Mouse (Mus musculus) midbrain, embryonic 11.5 days (tissue): ENCODE data around the gene Klhl23. TPM values are rescaled to one million over a fixed set of nuclear protein-coding genes. Genes with fewer than 3 reads are reported as not detected.

Experiments used
- ATAC-seq: fragments of 200-750 bp; cut with Nextera tagmentation; 2 replicates; pipeline ENCODE4 v1.8.0; 2017; ENCODE audit warnings: moderate TSS enrichment, moderate library complexity; ENCODE audit not compliant: low FRiP score
- DNase-seq: peaks from one replicate; pipeline ENCODE4 v3.0.0; 2015; ENCODE audit warnings: low spot score; ENCODE audit errors: missing footprints
- H3K27ac ChIP-seq: fragments of 300-500 bp; sonication (generic); 2 replicates; pipeline ENCODE4 v1.5.1; 2014; ENCODE audit warnings: low read depth, low read length
- H3K27me3 ChIP-seq: fragments of 300-500 bp; sonication (generic); 2 replicates; pipeline ENCODE4 v1.6.1; 2014; ENCODE audit warnings: mild to moderate bottlenecking, low read length, moderate library complexity, mixed read lengths; ENCODE audit not compliant: control insufficient read depth, insufficient read depth
- H3K36me3 ChIP-seq: fragments of 300-500 bp; sonication (generic); 2 replicates; pipeline ENCODE4 v1.6.1; 2014; ENCODE audit warnings: mild to moderate bottlenecking, low read length, moderate library complexity, mixed read lengths; ENCODE audit not compliant: control insufficient read depth, insufficient read depth
- H3K4me1 ChIP-seq: fragments of 300-500 bp; sonication (generic); 2 replicates; pipeline ENCODE4 v1.6.1; 2014; ENCODE audit warnings: low read length; ENCODE audit not compliant: control insufficient read depth, insufficient read depth
- H3K4me2 ChIP-seq: fragments of 300-500 bp; sonication (generic); 2 replicates; pipeline ENCODE4 v1.6.1; 2014; ENCODE audit warnings: mild to moderate bottlenecking, moderate library complexity
- H3K4me3 ChIP-seq: fragments of 300-500 bp; sonication (generic); 2 replicates; pipeline ENCODE4 v1.5.1; 2014; ENCODE audit warnings: low read depth, low read length
- H3K9ac ChIP-seq: fragments of 300-500 bp; sonication (generic); 2 replicates; pipeline ENCODE4 v1.6.1; 2014; ENCODE audit warnings: low read length
- H3K9me3 ChIP-seq: fragments of 300-500 bp; sonication (generic); 2 replicates; pipeline ENCODE4 v1.6.1; 2016; ENCODE audit warnings: low read length; ENCODE audit not compliant: control insufficient read depth
- WGBS: fragments of 180-500 bp; shearing (Covaris S2); extraction: QIAGEN DNeasy Blood & Tissue Kit; methylation state at CpG from one replicate; pipeline ENCODE4 v1.1.7; 2014; 5-methylcytosine and 5-hydroxymethylcytosine counted together
- polyA plus RNA-seq: library from polyadenylated mRNA; unstranded; fragments of >200 nt; fragmentation: Nextera tagmentation; extraction: Ambion mirVana; gene quantifications from 2 replicates; pipeline ENCODE4 v1.2.1, GENCODE M21; 2014

The Klhl23 gene
- 35.0 and 38.2 TPM in 2 replicates for polyA plus RNA-seq

DNA sequence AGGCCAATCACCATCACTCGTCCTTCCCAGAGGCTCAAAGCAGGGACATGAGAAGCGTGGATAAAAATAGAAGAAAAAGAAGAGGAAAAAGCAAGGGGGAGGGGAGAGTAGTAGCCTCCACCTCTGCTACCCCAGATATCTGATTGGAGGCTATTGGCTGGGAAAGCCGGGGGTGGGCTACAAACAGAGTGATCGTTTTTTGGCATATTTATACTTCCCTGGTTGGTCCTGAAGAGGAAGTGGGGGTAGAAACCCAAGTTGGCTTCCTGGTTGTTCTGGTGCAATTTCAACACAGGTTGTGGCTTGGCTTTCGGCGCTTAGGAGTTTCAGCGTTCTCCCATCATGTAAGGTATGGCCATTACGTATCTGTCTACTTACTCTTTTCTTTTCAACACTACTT is at the start of gene Klhl23:
TSS of gene Klhl23 (plus strand) at position 234 of the 400 bp plus-strand sequence.
- no peaks in the 10 kb centered on the region for H3K27me3 ChIP-seq
- peak within 1 kb of the TSS; percentile 97 for H3K9ac ChIP-seq
- no peaks in the 10 kb centered on the region for H3K9me3 ChIP-seq
- peak within 1 kb of the TSS; percentile 92 for H3K4me2 ChIP-seq
- ATAC-seq: no peak
- no peaks in the 10 kb centered on the region for H3K36me3 ChIP-seq
- peak within 1 kb of the TSS; percentile 79 for H3K4me3 ChIP-seq
- WGBS: 32% methylated on average over 8 of the region's 8 CpGs
- peaks cover 15% of the 10 kb centered on the region for H3K4me1 ChIP-seq
- H3K27ac ChIP-seq: peak within 1 kb of the TSS; percentile 87
- no peak for DNase-seq

DNA sequence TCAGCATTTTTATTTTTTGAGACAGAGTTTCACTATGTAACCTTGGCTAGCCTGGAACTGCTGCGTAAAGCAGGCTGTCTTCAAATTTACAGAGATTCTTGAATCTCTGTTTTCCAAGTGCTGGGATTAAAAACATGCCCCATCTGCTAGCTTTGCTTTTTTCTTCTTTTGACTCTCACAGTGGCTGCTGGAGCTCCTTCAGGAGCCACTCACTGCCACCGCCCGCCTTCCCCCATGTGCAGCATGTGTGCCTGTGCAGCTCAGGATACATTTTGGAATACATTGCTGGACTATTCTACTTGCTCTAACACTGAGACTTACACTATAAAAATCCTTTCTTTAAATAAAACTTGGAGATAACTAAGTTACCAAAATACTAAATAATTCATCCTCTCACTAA is 48.4 kb upstream of the Klhl23 start:
- no peak for ATAC-seq
- Histone ChIP-seq H3K27me3 (no peaks in the 10 kb centered on the region), H3K4me2 (no peak overlapping the region), H3K4me1 (no peaks in the 10 kb centered on the region), H3K27ac (no peak overlapping the region), H3K36me3 (peaks cover 2% of the 10 kb centered on the region; the same call in 1 of the 2 replicates), H3K9me3 (no peaks in the 10 kb centered on the region), H3K4me3 (no peak overlapping the region), H3K9ac (no peak overlapping the region)
- 99% methylated on average over 3 of the region's 3 CpGs for WGBS
- no peak for DNase-seq

DNA sequence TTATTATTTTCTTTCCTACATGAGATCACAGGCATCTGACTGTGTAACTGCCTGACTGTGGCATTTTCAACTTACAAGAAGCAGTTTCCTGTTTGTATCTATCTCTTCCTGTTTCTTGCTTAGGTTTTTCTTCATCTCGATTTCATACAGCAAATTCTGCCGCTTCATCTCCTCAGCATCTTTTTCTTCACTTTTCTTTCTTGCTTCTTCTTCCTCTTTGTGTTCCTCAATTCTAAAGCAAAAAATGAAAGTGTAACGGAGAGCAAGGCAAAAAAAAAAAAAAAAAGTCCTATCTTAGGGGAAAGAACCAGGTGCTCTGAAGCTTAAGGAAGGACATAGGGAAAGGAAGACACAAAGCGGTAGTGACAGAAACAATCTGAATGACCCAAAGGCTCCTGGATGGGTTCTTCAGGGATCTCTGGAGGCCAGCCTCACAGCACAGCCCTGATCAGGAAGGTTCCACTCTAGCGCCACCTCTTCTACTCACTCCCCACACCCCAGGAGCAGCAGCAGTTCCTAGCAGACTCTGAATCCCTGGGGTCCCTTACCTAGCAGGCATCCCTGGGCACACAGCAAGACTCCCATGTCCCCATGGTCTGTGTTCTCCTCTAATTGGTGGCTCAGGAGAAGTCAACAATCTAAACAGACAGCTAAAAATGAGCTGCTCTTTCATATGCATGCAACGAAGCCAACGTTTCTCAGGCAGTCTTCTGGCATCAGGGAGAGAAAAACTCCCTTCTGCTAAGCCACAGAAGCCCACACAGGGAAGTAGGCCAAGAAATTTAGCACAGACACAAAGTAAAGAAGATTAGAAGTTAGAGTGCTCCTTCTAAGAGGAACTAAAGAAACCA is 43.5 kb upstream of the Klhl23 start:
- Histone ChIP-seq H3K4me3 (no peak overlapping the region), H3K9me3 (no peaks in the 10 kb centered on the region), H3K36me3 (peaks cover 2% of the 10 kb centered on the region; the same call in 1 of the 2 replicates), H3K4me1 (no peaks in the 10 kb centered on the region), H3K27me3 (no peaks in the 10 kb centered on the region), H3K4me2 (no peak overlapping the region), H3K27ac (no peak overlapping the region), H3K9ac (no peak overlapping the region)
- DNase-seq: no peak
- no peak for ATAC-seq
- 73% methylated on average over 7 of the region's 7 CpGs for WGBS

DNA sequence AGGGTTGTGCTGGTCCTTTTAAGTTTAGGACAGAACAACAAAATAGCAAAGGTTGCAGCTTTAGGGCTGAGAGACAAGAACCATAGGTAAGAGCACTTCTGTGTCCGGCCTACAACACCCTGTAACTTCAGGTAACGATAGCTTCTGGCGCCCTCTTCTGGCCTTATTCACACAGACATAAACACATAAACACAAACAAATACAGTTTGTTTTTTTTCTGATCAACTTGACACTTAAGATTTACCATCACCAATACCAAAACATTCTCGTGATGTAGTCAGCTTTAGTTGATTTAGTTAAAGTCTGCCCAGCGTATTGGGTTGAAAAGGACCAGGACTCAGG is 42.9 kb upstream of the Klhl23 start:
- no peak for DNase-seq
- WGBS: 56% methylated on average over 5 of the region's 5 CpGs
- no peaks in the 10 kb centered on the region for H3K9me3 ChIP-seq

DNA sequence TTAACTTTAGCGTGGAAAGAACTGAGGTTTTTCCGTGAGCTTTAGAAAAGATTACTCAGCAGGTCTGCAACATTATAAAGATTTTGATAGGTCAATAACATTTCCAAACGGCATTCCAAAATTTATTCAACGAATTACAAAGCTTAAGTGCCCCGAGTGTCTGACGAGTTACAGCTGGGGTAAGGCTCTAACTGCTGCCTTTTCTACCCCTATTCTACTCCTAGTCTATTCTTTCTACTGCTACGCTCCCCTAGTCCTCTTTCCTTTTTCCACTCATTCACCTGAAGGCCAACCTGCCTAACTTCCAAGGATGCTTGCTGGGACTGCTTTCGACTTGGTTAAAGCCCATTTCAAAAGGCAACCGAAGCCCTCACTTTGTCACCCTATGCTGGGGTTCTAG is 32.8 kb upstream of the Klhl23 start:
- H3K4me3 ChIP-seq: peak overlapping the region; percentile 54
- H3K27ac ChIP-seq: peak overlapping the region; percentile 35; the same call in 1 of the 2 replicates
- ATAC-seq (peak; percentile 38), DNase-seq (no peak)
- 0 out of 2 replicates have a peak, but pooled peaks cover 2% of the 10 kb centered on the region for H3K36me3 ChIP-seq
- no peaks in the 10 kb centered on the region for H3K27me3 ChIP-seq
- H3K9me3 ChIP-seq: no peaks in the 10 kb centered on the region
- H3K4me2 ChIP-seq: peak overlapping the region; percentile 87
- H3K9ac ChIP-seq: peak overlapping the region; percentile 66
- WGBS: 32% methylated on average over 9 of the region's 9 CpGs
- H3K4me1 ChIP-seq: no peaks in the 10 kb centered on the region

More for the DNA sequence above, 42.9 kb upstream of the Klhl23 start:
- Histone ChIP-seq H3K36me3 (peaks cover 2% of the 10 kb centered on the region; the same call in 1 of the 2 replicates), H3K27ac (no peak overlapping the region), H3K4me1 (no peaks in the 10 kb centered on the region), H3K27me3 (no peaks in the 10 kb centered on the region), H3K9ac (no peak overlapping the region), H3K4me2 (no peak overlapping the region), H3K4me3 (no peak overlapping the region)
- no peak for ATAC-seq

DNA sequence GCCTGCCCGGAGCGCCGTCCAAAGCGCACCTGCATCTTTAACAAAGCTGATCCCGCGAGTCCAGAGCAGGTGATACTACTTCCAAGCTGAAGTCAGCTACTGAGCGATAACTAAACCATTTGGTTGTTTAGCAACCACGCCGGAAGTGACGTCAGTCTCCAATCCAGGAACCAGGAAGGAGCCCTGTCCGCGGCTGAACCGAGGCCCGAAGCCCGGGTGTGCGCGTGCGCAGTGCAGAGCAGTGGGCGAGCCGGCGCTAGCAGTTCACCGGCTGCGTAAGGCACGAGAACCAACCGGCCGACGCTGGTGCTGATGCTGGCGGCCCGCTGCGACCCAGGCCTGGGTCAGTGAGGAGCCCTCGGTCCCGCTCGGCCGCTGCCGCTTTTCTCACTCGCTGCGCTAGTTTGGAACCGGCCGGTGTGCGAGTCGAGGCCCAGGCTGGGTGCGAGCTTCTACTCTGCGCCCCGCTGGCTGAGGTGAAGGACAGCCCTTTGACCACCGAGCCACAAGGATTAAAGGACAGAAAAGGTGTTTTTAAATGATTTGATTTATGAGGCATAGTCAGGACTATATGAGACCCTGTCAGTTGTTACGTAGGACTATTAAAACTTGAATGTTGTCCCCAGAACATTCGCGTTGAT is 32.2 kb upstream of the Klhl23 start, which contains the start of the genes Ccdc173 and Phospho2:
TSS of gene Ccdc173 (minus strand) at position 147 of the 641 bp plus-strand sequence.
TSS of gene Phospho2 (plus strand) at position 195 of the 641 bp plus-strand sequence.
- no peaks in the 10 kb centered on the region for H3K9me3 ChIP-seq
- ATAC-seq (peak; percentile 96), DNase-seq (peak; percentile 100)
- H3K27ac ChIP-seq: peak within 1 kb of the TSS; percentile 57
- peaks cover 2% of the 10 kb centered on the region; the same call in 1 of the 2 replicates for H3K36me3 ChIP-seq
- 2% methylated on average over 48 of the region's 48 CpGs for WGBS
- H3K4me1 ChIP-seq: no peaks in the 10 kb centered on the region
- no peaks in the 10 kb centered on the region for H3K27me3 ChIP-seq
- H3K9ac ChIP-seq: peak within 1 kb of the TSS; percentile 66
- peak within 1 kb of the TSS; percentile 87 for H3K4me2 ChIP-seq
- peak within 1 kb of the TSS; percentile 54 for H3K4me3 ChIP-seq

DNA sequence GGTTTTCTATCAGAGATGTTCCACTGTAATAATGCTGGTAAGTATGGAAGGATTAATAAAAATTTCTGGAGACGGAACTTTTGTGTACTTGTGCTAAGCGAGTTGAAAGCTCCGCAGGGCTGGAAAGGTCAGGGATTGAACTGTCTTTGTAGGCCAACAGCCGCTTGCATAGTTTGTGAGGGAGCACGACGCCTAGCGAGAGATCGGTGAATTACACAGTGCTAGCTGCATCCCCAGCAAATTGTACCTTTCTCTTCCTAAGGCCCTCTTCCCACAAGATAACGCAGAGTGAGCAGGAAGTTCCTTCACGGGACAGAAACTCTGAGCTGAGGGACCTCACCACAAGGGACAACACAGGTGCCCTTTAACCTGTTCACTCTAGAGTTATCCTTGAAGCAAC is 31.5 kb upstream of the Klhl23 start:
- H3K9ac ChIP-seq: no peak overlapping the region
- peak; percentile 59 for ATAC-seq
- no peaks in the 10 kb centered on the region for H3K4me1 ChIP-seq
- no peak overlapping the region for H3K27ac ChIP-seq
- peak; percentile 99 for DNase-seq
- no peaks in the 10 kb centered on the region for H3K9me3 ChIP-seq
- peak overlapping the region; percentile 54 for H3K4me3 ChIP-seq
- H3K27me3 ChIP-seq: no peaks in the 10 kb centered on the region
- H3K4me2 ChIP-seq: peak overlapping the region; percentile 87
- peaks cover 2% of the 10 kb centered on the region; the same call in 1 of the 2 replicates for H3K36me3 ChIP-seq
- WGBS: 2% methylated on average over 10 of the region's 10 CpGs

DNA sequence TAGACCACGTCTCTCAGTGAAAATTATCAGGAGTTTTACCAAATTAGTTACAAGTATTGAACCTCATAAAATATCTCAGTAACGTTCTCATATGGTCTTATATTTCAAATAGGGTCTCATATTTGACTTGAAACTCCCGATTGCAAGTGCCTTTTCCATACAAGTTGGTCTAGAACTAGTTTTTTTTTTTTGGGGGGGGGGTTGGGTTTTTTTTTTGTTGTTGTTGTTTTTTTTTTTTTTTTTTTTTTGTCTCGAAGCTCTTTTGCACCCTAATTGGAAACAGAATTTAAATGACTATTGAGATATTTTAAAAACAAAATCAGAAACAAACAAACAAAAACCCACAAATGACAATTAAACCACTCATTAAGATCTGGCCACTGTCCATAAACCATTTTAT is 31.0 kb upstream of the Klhl23 start:
- ATAC-seq (no peak), DNase-seq (no peak)
- H3K36me3 ChIP-seq: peaks cover 2% of the 10 kb centered on the region; the same call in 1 of the 2 replicates
- H3K27ac ChIP-seq: no peak overlapping the region
- no peak overlapping the region for H3K9ac ChIP-seq
- no peaks in the 10 kb centered on the region for H3K27me3 ChIP-seq
- 81% methylated on average over 4 of the region's 4 CpGs for WGBS
- H3K9me3 ChIP-seq: no peaks in the 10 kb centered on the region
- no peaks in the 10 kb centered on the region for H3K4me1 ChIP-seq
- H3K4me3 ChIP-seq: no peak overlapping the region
- H3K4me2 ChIP-seq: no peak overlapping the region

DNA sequence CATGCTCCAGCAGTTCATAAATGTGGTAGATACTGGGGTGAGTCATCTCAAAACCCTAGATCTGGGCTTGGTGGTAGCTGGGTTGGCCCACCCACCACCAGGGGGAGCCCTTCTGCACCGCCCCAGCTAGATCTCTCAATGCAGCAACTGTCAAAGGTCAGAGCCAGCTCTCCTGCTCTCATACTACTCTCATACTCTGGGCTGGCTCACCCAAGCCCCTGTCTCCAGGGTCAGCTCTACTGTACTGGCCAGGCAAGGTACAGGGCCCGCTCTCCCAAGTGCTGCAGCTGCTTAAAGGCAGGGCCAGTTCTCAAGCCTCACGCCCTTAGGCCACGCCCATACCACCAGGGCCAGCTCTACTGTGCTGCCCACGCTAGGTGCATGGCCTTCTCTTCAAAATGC is 18.8 kb upstream of the Klhl23 start:
- peak; percentile 89 for DNase-seq
- no peak overlapping the region for H3K9ac ChIP-seq
- WGBS: 61% methylated on average over 5 of the region's 5 CpGs
- H3K4me1 ChIP-seq: no peaks in the 10 kb centered on the region
- no peak overlapping the region for H3K4me2 ChIP-seq
- no peak overlapping the region for H3K4me3 ChIP-seq
- no peaks in the 10 kb centered on the region for H3K27me3 ChIP-seq
- H3K9me3 ChIP-seq: no peaks in the 10 kb centered on the region
- H3K36me3 ChIP-seq: no peaks in the 10 kb centered on the region; the same call in 1 of the 2 replicates
- ATAC-seq: peak; percentile 22; the same call in 1 of the 2 replicates
- H3K27ac ChIP-seq: no peak overlapping the region
